Mouse (Mus musculus) thymus, adult 2 months (tissue): ENCODE measurements around the gene Tbxas1. TPM values are rescaled to one million over a fixed set of nuclear protein-coding genes. Genes with fewer than 3 reads are reported as not detected.

Experiments used
- DNase-seq: peaks from one replicate; pipeline ENCODE4 v3.0.0; 2021
- H3K27ac ChIP-seq: fragments of 200-500 bp; 2 replicates; pipeline ENCODE4 v1.5.1; 2012; ENCODE audit warnings: low read length, control low read depth; ENCODE audit not compliant: control insufficient read depth, insufficient read depth
- H3K27me3 ChIP-seq: fragments of 200-500 bp; 2 replicates; pipeline ENCODE4 v1.6.1; 2012; ENCODE audit warnings: mild to moderate bottlenecking, low read length, moderate library complexity, mixed read lengths; ENCODE audit not compliant: control insufficient read depth, insufficient read depth
- H3K36me3 ChIP-seq: fragments of 200-500 bp; 2 replicates; pipeline ENCODE4 v1.6.1; 2012; ENCODE audit warnings: mild to moderate bottlenecking, low read length, moderate library complexity; ENCODE audit not compliant: control insufficient read depth, insufficient read depth
- H3K4me1 ChIP-seq: fragments of 200-500 bp; replicated peaks from 2 replicates; pipeline ENCODE4 v1.6.1; 2012; ENCODE audit warnings: low read length; ENCODE audit not compliant: control insufficient read depth, insufficient read depth
- H3K4me3 ChIP-seq: fragments of 200-500 bp; 2 replicates; pipeline ENCODE4 v1.5.1; 2012; ENCODE audit warnings: mild to moderate bottlenecking, low read length, control low read depth, moderate library complexity; ENCODE audit not compliant: control insufficient read depth, insufficient read depth
- CTCF ChIP-seq: fragments of 200-500 bp; IDR thresholded peaks from 2 replicates; pipeline ENCODE4 v1.5.1; 2012; ENCODE audit warnings: mild to moderate bottlenecking, control low read depth, low read length, moderate library complexity, borderline replicate concordance; ENCODE audit not compliant: control insufficient read depth, poor library complexity, insufficient read depth; ENCODE audit errors: extremely low read depth
- POLR2A ChIP-seq: fragments of 200-500 bp; IDR thresholded peaks from 2 replicates; pipeline ENCODE4 v1.6.1; 2012; ENCODE audit warnings: mild to moderate bottlenecking, low read length, control low read depth, moderate library complexity; ENCODE audit not compliant: control insufficient read depth, poor library complexity, insufficient read depth; ENCODE audit errors: extremely low read depth
- WGBS: fragments of 180-500 bp; shearing (Covaris S2); methylation state at CpG from one replicate; pipeline ENCODE4 v1.1.7; 2018; 5-methylcytosine and 5-hydroxymethylcytosine counted together
- polyA plus RNA-seq: library from polyadenylated mRNA; depleted of rRNA; stranded (reverse); fragments of >200 nt; gene quantifications from 2 replicates; pipeline ENCODE4 v1.2.3, GENCODE M21; 2012

Gene Tbxas1
- polyA plus RNA-seq, 1 experiment, result 6.0 TPM

DNA sequence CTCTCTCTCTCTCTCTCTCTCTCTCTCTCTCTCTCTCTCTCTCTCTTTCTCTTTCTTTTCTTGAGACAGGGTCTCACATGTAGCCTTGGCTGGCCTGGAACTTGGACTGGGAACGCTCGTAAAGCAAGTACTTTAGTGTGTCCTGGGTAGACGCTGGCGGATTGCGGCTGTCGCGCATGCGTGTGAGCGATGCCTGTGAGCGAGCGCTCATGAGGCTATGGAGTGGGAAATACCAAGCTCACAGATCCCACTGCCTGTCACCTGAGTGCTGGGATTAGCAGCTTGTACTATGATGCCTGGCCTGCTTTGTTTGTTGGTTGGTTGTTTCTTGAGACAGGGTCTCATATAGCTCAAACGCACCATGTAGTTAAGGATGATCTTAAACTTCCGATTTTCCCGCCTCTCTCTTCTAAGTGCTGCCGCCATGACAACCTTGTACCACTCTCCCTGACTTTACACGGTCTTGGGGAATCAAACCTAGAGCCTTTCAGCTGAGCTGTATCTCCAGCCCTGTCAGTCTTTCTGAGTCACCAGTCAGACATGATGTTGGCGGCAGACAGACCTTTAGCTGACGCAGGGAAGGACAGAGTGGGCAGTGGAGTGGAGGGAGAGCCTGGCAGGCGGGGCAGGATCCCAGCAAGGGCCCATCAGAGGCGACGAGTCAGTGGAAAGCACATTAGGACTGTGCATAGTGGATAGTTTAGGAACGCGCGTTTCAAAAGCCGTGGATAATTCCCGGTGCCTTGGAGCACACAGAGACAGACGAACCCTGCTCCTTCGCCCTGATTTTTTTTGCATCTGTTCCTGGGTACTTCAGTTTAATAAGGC is 51.1 kb downstream of the Tbxas1 start:
- H3K4me3 ChIP-seq, result no peak overlapping the region
- no peaks in the 10 kb centered on the region for H3K36me3 ChIP-seq
- DNase-seq, result no peak
- H3K4me1 ChIP-seq, result no peaks in the 10 kb centered on the region
- no peak overlapping the region for H3K27ac ChIP-seq
- H3K27me3 ChIP-seq, result no peaks in the 10 kb centered on the region
- WGBS, result 92% methylated on average over 28 of the region's 28 CpGs
- TF ChIP-seq POLR2A (no peak), CTCF (no peak)

DNA sequence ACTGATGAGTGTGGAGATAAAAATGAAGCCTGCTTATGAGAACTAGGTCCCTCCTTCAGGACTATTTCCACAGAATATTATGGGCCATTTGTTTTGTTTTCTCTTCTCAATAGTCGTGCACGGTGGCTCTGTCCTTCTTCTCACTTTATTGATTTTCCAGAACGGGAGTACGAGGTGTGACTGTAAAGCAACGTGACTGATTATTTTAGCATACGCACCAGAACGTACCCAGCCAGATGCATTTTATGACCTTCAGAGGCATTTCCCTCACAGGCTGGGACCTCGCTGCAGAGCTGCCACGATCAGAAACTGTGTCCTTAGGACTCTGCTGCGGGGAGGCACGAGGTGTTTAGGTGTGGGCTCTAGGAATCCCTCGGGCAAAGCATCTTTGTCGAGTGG is 51.8 kb downstream of the Tbxas1 start:
- no peak for TF ChIP-seq POLR2A
- no peak for TF ChIP-seq CTCF
- no peak for DNase-seq
- Histone ChIP-seq H3K4me1 (no peaks in the 10 kb centered on the region), H3K27me3 (no peaks in the 10 kb centered on the region), H3K27ac (no peak overlapping the region), H3K4me3 (no peak overlapping the region), H3K36me3 (no peaks in the 10 kb centered on the region)
- WGBS, result 93% methylated on average over 13 of the region's 13 CpGs

DNA sequence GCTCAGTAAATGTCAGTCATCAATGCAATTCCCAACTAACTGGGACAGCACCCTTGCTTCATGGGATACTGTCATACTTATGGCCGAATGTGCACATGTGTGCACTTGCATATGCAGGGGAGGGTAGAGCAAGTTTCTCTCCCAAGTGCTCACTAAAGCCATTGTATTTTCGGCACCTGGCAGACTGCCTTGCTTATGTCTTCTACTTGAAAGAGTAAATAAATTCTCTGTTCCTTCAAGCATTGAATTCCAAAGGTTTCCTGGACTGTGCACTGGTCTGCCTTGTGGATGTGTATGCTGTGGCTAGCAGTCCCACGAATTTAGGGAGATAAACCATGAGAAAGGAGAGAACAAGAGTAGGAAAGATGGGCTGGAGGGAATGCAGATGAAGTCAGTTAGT is 53.3 kb downstream of the Tbxas1 start:
- H3K4me1 ChIP-seq, result no peaks in the 10 kb centered on the region
- H3K27ac ChIP-seq, result no peak overlapping the region
- no peak for DNase-seq
- H3K36me3 ChIP-seq, result no peaks in the 10 kb centered on the region
- H3K27me3 ChIP-seq, result no peaks in the 10 kb centered on the region
- WGBS, result 87% methylated on average over 3 of the region's 3 CpGs
- no peak overlapping the region for H3K4me3 ChIP-seq
- TF ChIP-seq CTCF, result no peak
- no peak for TF ChIP-seq POLR2A

DNA sequence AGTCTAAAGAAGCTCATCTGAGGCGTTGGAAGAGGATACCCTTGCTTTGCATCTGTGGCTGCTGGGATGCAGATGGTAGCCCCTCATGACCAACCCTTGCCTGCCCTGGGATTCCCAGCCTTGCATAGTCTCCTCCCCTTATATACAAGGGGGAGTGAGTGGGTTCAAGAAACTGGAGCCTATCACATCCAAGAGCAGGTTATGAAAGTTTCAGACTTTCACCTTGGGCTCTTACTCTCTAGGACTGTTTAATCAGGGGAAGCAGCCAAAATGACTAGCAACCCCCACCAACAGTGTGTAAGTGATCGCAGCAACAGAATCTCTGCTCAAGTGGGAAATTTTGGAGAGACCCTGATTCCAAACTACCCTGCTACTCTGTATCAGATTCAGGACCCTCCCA is 60.8 kb downstream of the Tbxas1 start:
- 94% methylated on average over 2 of the region's 2 CpGs for WGBS
- Histone ChIP-seq H3K4me3 (no peak overlapping the region), H3K36me3 (no peaks in the 10 kb centered on the region), H3K27ac (no peak overlapping the region), H3K4me1 (no peaks in the 10 kb centered on the region; the same call in 1 of the 2 replicates), H3K27me3 (no peaks in the 10 kb centered on the region)
- no peak for DNase-seq
- TF ChIP-seq POLR2A (no peak), CTCF (no peak)

DNA sequence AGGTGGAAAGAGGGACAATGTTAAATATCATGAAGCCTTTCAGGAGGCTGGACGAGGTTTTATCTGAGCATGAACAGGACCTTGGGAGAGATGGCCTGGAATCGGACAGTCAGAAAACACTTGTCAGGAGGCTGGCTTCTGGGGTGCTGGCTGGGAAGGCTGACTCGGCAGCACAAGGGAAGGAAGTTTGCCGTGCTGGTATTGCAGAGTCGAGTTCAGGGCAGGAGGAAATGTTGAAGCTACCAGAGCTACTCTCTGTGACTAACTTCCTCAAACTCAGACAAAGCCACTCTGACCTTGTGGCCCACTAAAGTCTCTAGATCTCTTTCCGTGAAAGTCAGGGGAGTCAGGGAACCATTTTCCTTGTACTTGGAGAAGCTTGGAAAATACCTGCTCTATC is 63.2 kb downstream of the Tbxas1 start:
- no peak for TF ChIP-seq POLR2A
- no peak overlapping the region for H3K27ac ChIP-seq
- 14% methylated on average over 6 of the region's 6 CpGs for WGBS
- no peaks in the 10 kb centered on the region; the same call in 1 of the 2 replicates for H3K4me1 ChIP-seq
- H3K27me3 ChIP-seq, result no peaks in the 10 kb centered on the region
- H3K36me3 ChIP-seq, result no peaks in the 10 kb centered on the region
- no peak overlapping the region for H3K4me3 ChIP-seq
- DNase-seq, result peak; percentile 4

DNA sequence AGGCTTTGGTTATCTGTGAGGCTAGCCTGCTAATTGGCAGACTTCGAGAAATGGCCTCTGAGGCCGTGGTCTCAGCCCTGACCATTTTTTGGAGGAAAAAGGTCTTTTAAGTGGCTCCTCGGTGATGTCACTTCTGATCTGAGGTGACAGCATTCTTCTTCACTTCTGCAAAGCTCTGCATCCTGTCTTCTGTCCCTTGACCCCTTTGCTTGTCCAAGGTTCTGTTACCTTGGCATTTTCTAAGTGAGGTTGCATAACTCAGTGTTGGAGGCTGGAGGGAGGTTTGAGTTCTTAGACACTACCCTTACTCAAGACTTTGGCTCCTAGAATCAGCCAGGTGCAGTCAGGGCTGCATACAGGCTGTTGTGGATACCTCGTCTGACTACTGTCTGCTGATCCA is 63.9 kb downstream of the Tbxas1 start:
- TF ChIP-seq POLR2A (no peak), CTCF (no peak)
- 80% methylated on average over 4 of the region's 4 CpGs for WGBS
- H3K27me3 ChIP-seq, result no peaks in the 10 kb centered on the region
- no peaks in the 10 kb centered on the region for H3K36me3 ChIP-seq
- no peak overlapping the region for H3K27ac ChIP-seq
- no peak overlapping the region for H3K4me3 ChIP-seq
- DNase-seq, result no peak
- H3K4me1 ChIP-seq, result no peaks in the 10 kb centered on the region; the same call in 1 of the 2 replicates

DNA sequence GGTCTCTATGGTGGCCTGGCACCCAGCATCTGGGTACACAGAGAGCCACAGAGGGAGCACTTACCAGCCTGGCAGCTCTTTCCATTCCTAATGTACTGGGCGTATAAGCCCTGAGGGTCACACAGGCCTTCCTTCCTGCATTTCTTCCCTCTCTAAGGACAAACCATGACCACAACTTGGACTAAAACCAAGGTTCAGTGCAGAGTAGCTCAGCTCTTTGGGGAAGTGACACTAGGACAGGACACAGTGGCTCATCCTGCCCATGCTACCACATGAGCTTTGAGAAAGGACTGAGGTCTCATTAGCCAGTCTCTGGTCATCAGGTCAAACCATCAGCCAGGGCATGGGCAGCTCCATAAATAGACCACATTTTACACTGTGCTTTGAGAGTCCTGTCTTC is 65.8 kb downstream of the Tbxas1 start:
- TF ChIP-seq CTCF, result no peak
- no peak for TF ChIP-seq POLR2A
- no peaks in the 10 kb centered on the region; the same call in 1 of the 2 replicates for H3K4me1 ChIP-seq
- H3K27ac ChIP-seq, result no peak overlapping the region
- 70% methylated on average over 1 of the region's 1 CpGs for WGBS
- no peak overlapping the region for H3K4me3 ChIP-seq
- no peak for DNase-seq
- H3K27me3 ChIP-seq, result no peaks in the 10 kb centered on the region
- no peaks in the 10 kb centered on the region for H3K36me3 ChIP-seq
